Mouse (Mus musculus) liver, embryonic 12.5 days (tissue): ENCODE data around the gene Sorbs1. TPM values are rescaled to one million over a fixed set of nuclear protein-coding genes. Genes with fewer than 3 reads are reported as not detected.

Experiments used
- ATAC-seq: fragments of 200-750 bp; cut with Nextera tagmentation; 2 replicates; pipeline ENCODE4 v1.8.0; 2017; ENCODE audit warnings: moderate number of reproducible peaks, mild to moderate bottlenecking, moderate library complexity
- H3K27ac ChIP-seq: fragments of 300-500 bp; sonication (generic); 2 replicates; pipeline ENCODE4 v1.5.1; 2016; ENCODE audit warnings: mild to moderate bottlenecking
- H3K27me3 ChIP-seq: fragments of 300-500 bp; sonication (generic); replicated peaks from 2 replicates; pipeline ENCODE4 v1.6.1; 2016; ENCODE audit warnings: mild to moderate bottlenecking, moderate library complexity
- H3K36me3 ChIP-seq: fragments of 300-500 bp; sonication (generic); 2 replicates; pipeline ENCODE4 v1.6.1; 2016; ENCODE audit warnings: mild to moderate bottlenecking, moderate library complexity
- H3K4me1 ChIP-seq: fragments of 300-500 bp; sonication (generic); 2 replicates; pipeline ENCODE4 v1.6.1; 2016
- H3K4me2 ChIP-seq: fragments of 300-500 bp; sonication (generic); 2 replicates; pipeline ENCODE4 v1.6.1; 2016; ENCODE audit warnings: mild to moderate bottlenecking, moderate library complexity
- H3K4me3 ChIP-seq: fragments of 300-500 bp; sonication (generic); 2 replicates; pipeline ENCODE4 v1.5.1; 2016; ENCODE audit warnings: mild to moderate bottlenecking, moderate library complexity
- H3K9ac ChIP-seq: fragments of 300-500 bp; sonication (generic); 2 replicates; pipeline ENCODE4 v1.6.1; 2016; ENCODE audit warnings: mild to moderate bottlenecking, moderate library complexity
- H3K9me3 ChIP-seq: fragments of 300-500 bp; sonication (generic); replicated peaks from 2 replicates; pipeline ENCODE4 v1.6.1; 2016; ENCODE audit warnings: mild to moderate bottlenecking, moderate library complexity
- WGBS: fragments of 180-500 bp; shearing (Covaris S2); methylation state at CpG from one replicate; pipeline ENCODE4 v1.1.7; 2016; ENCODE audit not compliant: insufficient replicate concordance; 5-methylcytosine and 5-hydroxymethylcytosine counted together
- polyA plus RNA-seq: library from polyadenylated mRNA; unstranded; fragments of >200 nt; fragmentation: Nextera tagmentation; extraction: Ambion mirVana; gene quantifications from 2 replicates; pipeline ENCODE4 v1.2.1, GENCODE M21; 2016

Sorbs1 gene
- polyA plus RNA-seq, 1 experiment from 2014 or later = 35.1 TPM

GRCm38 (mm10) chr19:40379081-40379480 lies 134.5 kb downstream of the Sorbs1 start:
- Histone ChIP-seq H3K4me1 (no peaks in the 10 kb centered on the region), H3K27me3 (no peaks in the 10 kb centered on the region), H3K4me3 (no peak overlapping the region), H3K36me3 (peaks cover 50% of the 10 kb centered on the region), H3K9ac (no peak overlapping the region), H3K4me2 (no peak overlapping the region), H3K9me3 (no peaks in the 10 kb centered on the region), H3K27ac (no peak overlapping the region)
- no peak for ATAC-seq
- 78% methylated on average over 4 of the region's 4 CpGs for WGBS

GRCm38 (mm10) chr19:40377632-40378031 lies 135.9 kb downstream of the Sorbs1 start:
- WGBS = 85% methylated on average over 14 of the region's 14 CpGs
- no peak overlapping the region for H3K27ac ChIP-seq

GRCm38 (mm10) chr19:40376566-40377281 lies 136.9 kb downstream of the Sorbs1 start:
- 80% methylated on average over 21 of the region's 21 CpGs for whole genome bisulfite sequencing
- Histone ChIP-seq H3K27me3 (no peaks in the 10 kb centered on the region), H3K4me2 (no peak overlapping the region), H3K4me1 (no peaks in the 10 kb centered on the region), H3K36me3 (peaks cover 51% of the 10 kb centered on the region), H3K9ac (no peak overlapping the region), H3K27ac (no peak overlapping the region), H3K4me3 (no peak overlapping the region), H3K9me3 (no peaks in the 10 kb centered on the region)
- 0 out of 2 replicates have a peak, but pooled peaks have one; percentile 13 for ATAC-seq

More at GRCm38 (mm10) chr19:40377632-40378031, 135.9 kb downstream of the Sorbs1 start:
- Histone ChIP-seq H3K36me3 (peaks cover 59% of the 10 kb centered on the region), H3K9ac (no peak overlapping the region), H3K4me2 (no peak overlapping the region), H3K27me3 (no peaks in the 10 kb centered on the region), H3K4me3 (no peak overlapping the region), H3K4me1 (no peaks in the 10 kb centered on the region), H3K9me3 (no peaks in the 10 kb centered on the region)
- ATAC-seq = no peak

- H3K4me2 ChIP-seq = no peak overlapping the region
- peaks cover 38% of the 10 kb centered on the region for H3K36me3 ChIP-seq
- 85% methylated on average over 2 of the region's 2 CpGs for WGBS
- ATAC-seq = no peak
- no peaks in the 10 kb centered on the region for H3K9me3 ChIP-seq
- peaks cover 15% of the 10 kb centered on the region for H3K4me1 ChIP-seq
- no peak overlapping the region for H3K4me3 ChIP-seq
- H3K9ac ChIP-seq = no peak overlapping the region
- no peak overlapping the region for H3K27ac ChIP-seq
- H3K27me3 ChIP-seq = no peaks in the 10 kb centered on the region
These were observed 138.9 kb downstream of the Sorbs1 start for GRCm38 (mm10) chr19:40374720-40375119.

GRCm38 (mm10) chr19:40372679-40373078 lies 140.9 kb downstream of the Sorbs1 start:
- Histone ChIP-seq H3K36me3 (peaks cover 37% of the 10 kb centered on the region), H3K4me2 (no peak overlapping the region), H3K4me1 (peaks cover 16% of the 10 kb centered on the region), H3K27me3 (no peaks in the 10 kb centered on the region), H3K4me3 (no peak overlapping the region), H3K27ac (no peak overlapping the region), H3K9me3 (no peaks in the 10 kb centered on the region), H3K9ac (no peak overlapping the region)
- ATAC-seq = no peak
- WGBS = 83% methylated on average over 5 of the region's 5 CpGs

DNA sequence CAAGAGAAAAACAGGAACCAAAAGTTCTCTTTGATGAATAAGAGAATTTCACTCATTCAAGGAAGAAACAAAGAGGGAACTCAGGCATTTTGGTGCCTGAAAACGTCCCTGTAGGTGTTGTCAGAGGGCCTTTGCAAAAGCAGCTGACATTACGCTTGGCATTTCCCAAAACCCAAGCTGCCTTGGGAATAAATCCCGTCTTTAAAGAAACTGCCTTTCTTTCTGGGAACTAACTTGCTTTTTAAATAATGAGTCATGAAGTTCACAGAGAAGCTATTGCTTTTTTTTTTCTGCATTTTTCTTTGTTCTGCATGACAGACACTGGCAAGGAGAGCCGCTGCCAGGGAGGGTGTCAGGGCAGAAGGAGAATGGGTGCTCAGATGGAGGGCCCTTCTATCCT lies 141.7 kb downstream of the Sorbs1 start:
- no peak overlapping the region for H3K4me3 ChIP-seq
- no peaks in the 10 kb centered on the region for H3K27me3 ChIP-seq
- no peak overlapping the region for H3K27ac ChIP-seq
- H3K9me3 ChIP-seq = no peaks in the 10 kb centered on the region
- ATAC-seq = no peak
- H3K9ac ChIP-seq = no peak overlapping the region
- 66% methylated on average over 4 of the region's 4 CpGs for WGBS
- peaks cover 16% of the 10 kb centered on the region for H3K4me1 ChIP-seq
- peaks cover 34% of the 10 kb centered on the region for H3K36me3 ChIP-seq
- H3K4me2 ChIP-seq = no peak overlapping the region

- H3K27ac ChIP-seq = peak overlapping the region; percentile 51; the same call in 1 of the 2 replicates
- H3K9me3 ChIP-seq = no peaks in the 10 kb centered on the region
- peaks cover 22% of the 10 kb centered on the region for H3K4me1 ChIP-seq
- no peak overlapping the region for H3K9ac ChIP-seq
- H3K27me3 ChIP-seq = no peaks in the 10 kb centered on the region
- no peak overlapping the region for H3K4me3 ChIP-seq
- WGBS = 45% methylated on average over 18 of the region's 18 CpGs
- ATAC-seq = peak; percentile 79
- peaks cover 26% of the 10 kb centered on the region for H3K36me3 ChIP-seq
- H3K4me2 ChIP-seq = no peak overlapping the region
These were observed 143.4 kb downstream of the Sorbs1 start for GRCm38 (mm10) chr19:40369852-40370811.

- Histone ChIP-seq H3K9me3 (0 out of 2 replicates have a peak, but pooled peaks cover 4% of the 10 kb centered on the region), H3K4me3 (no peak overlapping the region), H3K36me3 (peaks cover 36% of the 10 kb centered on the region), H3K4me1 (peaks cover 22% of the 10 kb centered on the region), H3K9ac (no peak overlapping the region), H3K27ac (no peak overlapping the region), H3K27me3 (no peaks in the 10 kb centered on the region), H3K4me2 (no peak overlapping the region)
- ATAC-seq = no peak
- WGBS = 83% methylated on average over 2 of the region's 2 CpGs
These were observed 145.1 kb downstream of the Sorbs1 start for GRCm38 (mm10) chr19:40368517-40368916.

- Histone ChIP-seq H3K9ac (no peak overlapping the region), H3K4me2 (no peak overlapping the region), H3K27ac (no peak overlapping the region), H3K27me3 (no peaks in the 10 kb centered on the region), H3K36me3 (peaks cover 43% of the 10 kb centered on the region), H3K9me3 (0 out of 2 replicates have a peak, but pooled peaks cover 7% of the 10 kb centered on the region), H3K4me3 (no peak overlapping the region), H3K4me1 (peaks cover 22% of the 10 kb centered on the region)
- 28% methylated on average over 11 of the region's 11 CpGs for WGBS
- no peak for ATAC-seq
These were observed 147.2 kb downstream of the Sorbs1 start for GRCm38 (mm10) chr19:40366163-40366941.

GRCm38 (mm10) chr19:40365137-40365536 lies 148.4 kb downstream of the Sorbs1 start:
- Histone ChIP-seq H3K4me2 (no peak overlapping the region), H3K9me3 (0 out of 2 replicates have a peak, but pooled peaks cover 7% of the 10 kb centered on the region), H3K27ac (no peak overlapping the region), H3K36me3 (peaks cover 43% of the 10 kb centered on the region), H3K4me3 (no peak overlapping the region), H3K9ac (no peak overlapping the region), H3K27me3 (no peaks in the 10 kb centered on the region), H3K4me1 (peaks cover 11% of the 10 kb centered on the region; the same call in 1 of the 2 replicates)
- WGBS = 83% methylated on average over 5 of the region's 5 CpGs
- ATAC-seq = no peak

- no peak overlapping the region for H3K9ac ChIP-seq
- H3K9me3 ChIP-seq = 0 out of 2 replicates have a peak, but pooled peaks cover 7% of the 10 kb centered on the region
- ATAC-seq = no peak
- WGBS = 90% methylated on average over 5 of the region's 5 CpGs
- H3K36me3 ChIP-seq = peaks cover 31% of the 10 kb centered on the region
- no peak overlapping the region for H3K27ac ChIP-seq
- H3K27me3 ChIP-seq = no peaks in the 10 kb centered on the region
- H3K4me3 ChIP-seq = no peak overlapping the region
- peaks cover 6% of the 10 kb centered on the region; the same call in 1 of the 2 replicates for H3K4me1 ChIP-seq
- H3K4me2 ChIP-seq = no peak overlapping the region
These were observed 150.1 kb downstream of the Sorbs1 start for GRCm38 (mm10) chr19:40363447-40363846.
